Mouse (Mus musculus) limb, embryonic 14.5 days (tissue): ENCODE data around the gene Gm17655. TPM values are rescaled to one million over a fixed set of nuclear protein-coding genes. Genes with fewer than 3 reads are reported as not detected.
A peak's percentile ranks its signal among the peaks of the same experiment; 100 is the strongest.
"Not testable (repeated sequence)": the region's sequence is repeated elsewhere in the genome, so short reads cannot be mapped to it uniquely, and the experiment has no call there.

ENCODE experiments used
- ATAC-seq: fragments of 200-750 bp; cut with Nextera tagmentation; 2 replicates; pipeline ENCODE4 v1.8.0; 2017; ENCODE audit warnings: low read depth, moderate number of reproducible peaks, moderate TSS enrichment; ENCODE audit not compliant: low FRiP score
- DNase-seq: peaks from one replicate; pipeline ENCODE4 v3.0.0-alpha.2; 2015; ENCODE audit warnings: low spot score
- H3K27ac ChIP-seq: fragments of 300-500 bp; sonication (generic); replicated peaks from 2 replicates; pipeline ENCODE4 v1.5.1; 2014; ENCODE audit warnings: low read depth, mild to moderate bottlenecking, low read length, moderate library complexity, mixed read lengths
- H3K27me3 ChIP-seq: fragments of 300-500 bp; sonication (generic); 2 replicates; pipeline ENCODE4 v1.6.1; 2014; ENCODE audit warnings: low read length, mixed read lengths; ENCODE audit not compliant: control insufficient read depth, insufficient read depth
- H3K36me3 ChIP-seq: fragments of 300-500 bp; sonication (generic); 2 replicates; pipeline ENCODE4 v1.6.1; 2014; ENCODE audit warnings: mild to moderate bottlenecking, low read length, moderate library complexity, mixed read lengths; ENCODE audit not compliant: control insufficient read depth, insufficient read depth
- H3K4me1 ChIP-seq: fragments of 300-500 bp; sonication (generic); 2 replicates; pipeline ENCODE4 v1.6.1; 2014; ENCODE audit warnings: antibody characterized with exemption, low read length, mixed read lengths; ENCODE audit not compliant: control insufficient read depth, insufficient read depth
- H3K4me2 ChIP-seq: fragments of 300-500 bp; sonication (generic); replicated peaks from 2 replicates; pipeline ENCODE4 v1.6.1; 2014; ENCODE audit warnings: low read depth, mild to moderate bottlenecking, low read length, moderate library complexity; ENCODE audit not compliant: severe bottlenecking
- H3K4me3 ChIP-seq: fragments of 300-500 bp; sonication (generic); replicated peaks from 2 replicates; pipeline ENCODE4 v1.5.1; 2014; ENCODE audit warnings: low read length
- H3K9ac ChIP-seq: fragments of 300-500 bp; sonication (generic); 2 replicates; pipeline ENCODE4 v1.6.1; 2014; ENCODE audit warnings: mild to moderate bottlenecking, low read depth, low read length, moderate library complexity; ENCODE audit not compliant: severe bottlenecking
- H3K9me3 ChIP-seq: fragments of 300-500 bp; sonication (generic); 2 replicates; pipeline ENCODE4 v1.6.1; 2016; ENCODE audit warnings: low read length; ENCODE audit not compliant: control insufficient read depth
- POLR2A ChIP-seq: fragments of 200-500 bp; IDR thresholded peaks from 2 replicates; pipeline ENCODE4 v1.8.0; 2012; ENCODE audit warnings: inconsistent platforms, mild to moderate bottlenecking, moderate library complexity, borderline replicate concordance; ENCODE audit not compliant: insufficient read depth, insufficient read length; ENCODE audit errors: extremely low read depth
- WGBS: fragments of 180-500 bp; shearing (Covaris S2); extraction: QIAGEN DNeasy Blood & Tissue Kit; methylation state at CpG from one replicate; pipeline ENCODE4 v1.1.7; 2014; 5-methylcytosine and 5-hydroxymethylcytosine counted together
- polyA plus RNA-seq, 2 experiments: library from polyadenylated mRNA; depleted of rRNA in 1 of 2; stranded (reverse) in 1 of 2; unstranded in 1 of 2; fragments of >200 nt; fragmentation: Nextera tagmentation in 1 of 2; extraction: Ambion mirVana in 1 of 2; gene quantifications; 2 replicates each; pipeline versions ENCODE4 v1.2.1 to v1.2.3; 2012 to 2014

The Gm17655 gene
- polyA plus RNA-seq (2012; rRNA removed) (0.93 and 1.1 TPM in 2 replicates), polyA plus RNA-seq (2014; fragmentation: Nextera tagmentation; extraction: Ambion mirVana) (3.1 and 3.7 TPM in 2 replicates)

DNA sequence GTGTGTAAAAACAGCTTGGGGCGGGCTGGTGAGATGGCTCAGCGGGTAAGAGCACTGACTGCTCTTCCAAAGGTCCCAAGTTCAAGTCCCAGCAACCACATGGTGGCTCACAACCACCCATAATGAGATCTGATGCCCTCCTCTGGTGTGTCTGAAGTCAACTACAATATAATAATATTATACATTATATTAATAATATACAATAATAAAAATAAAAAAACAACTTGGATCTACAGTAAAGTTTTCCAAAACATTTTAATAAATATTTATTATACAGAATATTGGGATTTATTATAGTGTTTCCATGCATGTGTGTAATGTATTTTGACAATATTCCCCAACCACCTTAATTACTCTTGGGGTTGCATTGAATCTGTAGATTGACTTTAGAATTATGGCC lies at the start of gene Gm17655:
Gene Gm17655, minus strand, starts transcription at position 101 of the 400 bp plus-strand sequence.
- not testable (repeated sequence) for H3K9ac ChIP-seq, ATAC-seq, H3K4me1 ChIP-seq, DNase-seq, H3K4me3 ChIP-seq, H3K36me3 ChIP-seq, H3K27me3 ChIP-seq, H3K27ac ChIP-seq, H3K4me2 ChIP-seq
- WGBS: 85% methylated on average over 2 of the region's 2 CpGs
- peaks cover 18% of the 10 kb centered on the region for H3K9me3 ChIP-seq

DNA sequence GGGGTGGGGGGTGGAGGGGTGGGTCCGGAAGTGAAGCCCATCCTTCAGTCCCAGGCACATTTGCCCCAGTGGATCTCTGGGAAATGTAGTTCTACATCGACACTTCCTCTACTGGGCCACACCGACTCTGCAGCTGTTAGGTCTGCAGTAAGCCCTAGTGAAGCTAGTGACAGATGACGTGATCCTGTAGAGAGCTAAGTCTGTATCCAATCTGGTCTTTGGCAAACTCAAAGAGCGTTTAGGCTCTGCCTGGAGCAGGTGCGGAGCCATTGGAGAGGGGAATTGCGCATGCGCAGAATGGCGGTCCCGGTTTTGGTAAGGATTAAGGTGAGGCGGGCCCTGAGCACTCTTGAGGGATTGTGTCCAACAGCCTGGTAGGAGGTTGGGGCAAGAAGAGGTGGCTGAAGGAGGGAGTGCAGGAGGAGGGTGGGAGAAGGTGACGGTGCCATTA lies 37.7 kb upstream of the Gm17655 start, which contains the start of gene Zfp605:
Gene Zfp605, plus strand, starts transcription at position 102 of the 451 bp plus-strand sequence.
- peak; percentile 35; the same call in 1 of the 2 replicates for TF ChIP-seq POLR2A
- Histone ChIP-seq H3K9ac (peak within 1 kb of the TSS; percentile 63), H3K27ac (peak within 1 kb of the TSS; percentile 41), H3K4me3 (peak within 1 kb of the TSS; percentile 58), H3K36me3 (peaks cover 29% of the 10 kb centered on the region), H3K27me3 (no peaks in the 10 kb centered on the region), H3K4me1 (peaks cover 14% of the 10 kb centered on the region), H3K9me3 (no peaks in the 10 kb centered on the region), H3K4me2 (peak within 1 kb of the TSS; percentile 63)
- ATAC-seq: peak; percentile 62
- 2% methylated on average over 12 of the region's 12 CpGs for WGBS
- DNase-seq: peak; percentile 91

DNA sequence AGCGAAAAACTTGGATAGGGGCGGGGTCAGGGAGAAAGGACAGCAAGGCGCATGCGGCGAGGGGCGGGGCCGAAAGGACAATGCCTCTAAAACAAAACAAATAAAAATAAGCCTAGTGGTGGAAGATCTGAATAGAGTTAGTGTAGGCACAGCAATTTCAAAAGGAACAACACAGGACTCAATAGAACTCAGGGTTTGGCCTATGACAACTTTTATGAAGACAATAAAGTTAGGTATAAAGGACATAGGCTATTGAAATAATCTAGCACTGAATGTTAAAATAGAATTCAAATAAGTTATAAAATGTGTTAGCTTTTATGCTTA lies 36.0 kb upstream of the Gm17655 start:
- WGBS: 1% methylated on average over 7 of the region's 7 CpGs
- Histone ChIP-seq H3K9ac (peak overlapping the region; percentile 84), H3K27ac (peak overlapping the region; percentile 98), H3K4me2 (peak overlapping the region; percentile 82), H3K4me1 (peaks cover 14% of the 10 kb centered on the region), H3K9me3 (no peaks in the 10 kb centered on the region), H3K4me3 (peak overlapping the region; percentile 84), H3K27me3 (no peaks in the 10 kb centered on the region), H3K36me3 (peaks cover 43% of the 10 kb centered on the region)
- no peak for TF ChIP-seq POLR2A
- DNase-seq: no peak
- ATAC-seq: no peak

DNA sequence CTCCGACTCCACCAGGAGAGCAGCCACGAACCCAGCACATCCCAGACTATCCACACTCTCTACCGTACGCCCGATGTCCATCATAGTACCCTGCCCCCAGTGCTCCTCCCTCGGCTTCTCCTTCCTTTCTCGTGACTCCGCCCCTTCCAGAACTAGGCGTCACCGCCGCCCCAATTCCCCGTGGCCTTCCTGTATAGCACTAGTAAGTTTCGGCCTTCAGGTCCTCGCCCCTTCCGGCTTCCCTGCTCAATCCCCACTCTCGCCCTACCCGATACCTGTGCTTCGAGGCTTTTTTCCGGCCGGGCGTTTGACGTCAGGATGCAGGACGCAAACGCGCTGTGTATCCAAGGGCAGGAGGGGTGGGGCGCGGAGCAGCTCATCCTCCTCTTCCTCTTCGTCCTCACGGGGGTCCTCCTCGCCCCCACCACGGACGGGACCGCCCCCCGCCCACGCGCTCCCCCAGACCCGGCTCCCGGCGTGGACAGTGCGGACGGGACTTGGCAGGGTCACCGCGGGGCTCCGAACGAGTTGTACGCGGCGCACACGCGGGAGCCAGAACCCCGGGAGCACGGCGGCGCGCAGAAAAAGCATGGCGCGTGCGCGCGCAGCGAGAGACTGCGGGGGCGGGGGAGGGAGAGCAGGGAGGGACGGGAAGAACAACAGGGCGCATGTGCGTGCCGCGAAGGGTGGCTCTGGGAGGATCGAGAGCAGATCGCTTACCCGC lies 35.4 kb upstream of the Gm17655 start, which contains the start of gene Gtpbp6:
Gene Gtpbp6, minus strand, starts transcription at position 617 of the 724 bp plus-strand sequence.
- peak within 1 kb of the TSS; percentile 84 for H3K4me3 ChIP-seq
- under 1% methylated on average over 69 of the region's 71 CpGs for WGBS
- DNase-seq (peak; percentile 96), ATAC-seq (peak; percentile 88)
- peak within 1 kb of the TSS; percentile 82 for H3K4me2 ChIP-seq
- H3K9me3 ChIP-seq: no peaks in the 10 kb centered on the region
- 0 out of 2 replicates have a peak, but pooled peaks have one; percentile 59 for TF ChIP-seq POLR2A
- H3K9ac ChIP-seq: peak within 1 kb of the TSS; percentile 84
- peak within 1 kb of the TSS; percentile 98 for H3K27ac ChIP-seq
- H3K27me3 ChIP-seq: no peaks in the 10 kb centered on the region
- peaks cover 14% of the 10 kb centered on the region for H3K4me1 ChIP-seq
- peaks cover 43% of the 10 kb centered on the region for H3K36me3 ChIP-seq

DNA sequence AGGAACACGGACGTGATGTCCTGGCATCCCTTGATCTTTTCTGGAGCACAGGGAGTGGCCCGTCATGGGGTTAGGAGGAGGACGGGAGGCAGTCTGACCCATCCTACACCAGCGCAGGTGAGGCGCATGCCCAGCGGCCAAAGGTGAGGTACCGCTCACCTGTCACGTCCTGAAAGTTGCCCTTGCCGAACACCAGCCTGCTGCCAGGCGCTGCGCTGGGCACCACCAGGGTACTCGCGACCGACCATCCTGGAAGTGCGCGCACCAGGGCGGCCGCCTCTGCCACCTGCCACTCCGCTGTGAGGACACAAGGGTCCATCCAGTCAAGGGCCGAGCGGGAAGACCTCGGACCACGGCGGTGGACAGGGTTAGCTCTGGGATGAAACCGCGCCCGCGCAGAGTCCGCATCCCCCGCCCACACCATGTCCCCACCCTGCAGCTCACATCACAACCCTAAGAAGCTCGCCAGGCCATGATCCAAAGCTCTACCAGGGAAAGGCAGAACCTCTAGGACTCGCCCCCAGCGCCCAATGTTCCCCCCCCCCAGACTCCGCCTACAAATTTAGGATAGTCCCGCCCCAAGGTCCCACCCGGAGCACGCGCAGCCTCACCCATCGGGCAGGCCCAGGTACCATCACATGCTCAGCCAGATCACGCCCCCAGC lies 34.7 kb upstream of the Gm17655 start:
- H3K9ac ChIP-seq: peak overlapping the region; percentile 84
- peaks cover 16% of the 10 kb centered on the region for H3K4me1 ChIP-seq
- WGBS: 21% methylated on average over 26 of the region's 41 CpGs
- H3K27me3 ChIP-seq: no peaks in the 10 kb centered on the region
- TF ChIP-seq POLR2A: no peak
- DNase-seq (peak; percentile 74), ATAC-seq (peak; percentile 59; the same call in 1 of the 2 replicates)
- H3K27ac ChIP-seq: peak overlapping the region; percentile 98
- H3K9me3 ChIP-seq: no peaks in the 10 kb centered on the region
- peaks cover 40% of the 10 kb centered on the region for H3K36me3 ChIP-seq
- H3K4me3 ChIP-seq: peak overlapping the region; percentile 84
- peak overlapping the region; percentile 82 for H3K4me2 ChIP-seq
